Mouse (Mus musculus) E14TG2a.4 (cell line): ENCODE data around the gene Zfp408.

Source experiments
- CTCF ChIP-seq: conservative IDR thresholded peaks from 2 replicates; pipeline ENCODE4 v1.5.1; 2014; ENCODE audit warnings: low read length
- POU5F1 ChIP-seq: IDR thresholded peaks from 2 replicates; pipeline ENCODE4 v1.6.1; 2014; ENCODE audit warnings: low read length, borderline replicate concordance

- no peak for TF ChIP-seq CTCF
- TF ChIP-seq POU5F1: no peak
Observed at GRCm38 (mm10) chr2:91695436-91696224, 46.0 kb upstream of the Zfp408 start.
